Mouse (Mus musculus): ENCODE measurements at regions not wholly inside any gene's neighbourhood (a gene's known extent, or its start where the extent isn't known, plus 50 kb on each side); places are given as distances from the start of the nearest gene placed in this dataset.

DNA sequence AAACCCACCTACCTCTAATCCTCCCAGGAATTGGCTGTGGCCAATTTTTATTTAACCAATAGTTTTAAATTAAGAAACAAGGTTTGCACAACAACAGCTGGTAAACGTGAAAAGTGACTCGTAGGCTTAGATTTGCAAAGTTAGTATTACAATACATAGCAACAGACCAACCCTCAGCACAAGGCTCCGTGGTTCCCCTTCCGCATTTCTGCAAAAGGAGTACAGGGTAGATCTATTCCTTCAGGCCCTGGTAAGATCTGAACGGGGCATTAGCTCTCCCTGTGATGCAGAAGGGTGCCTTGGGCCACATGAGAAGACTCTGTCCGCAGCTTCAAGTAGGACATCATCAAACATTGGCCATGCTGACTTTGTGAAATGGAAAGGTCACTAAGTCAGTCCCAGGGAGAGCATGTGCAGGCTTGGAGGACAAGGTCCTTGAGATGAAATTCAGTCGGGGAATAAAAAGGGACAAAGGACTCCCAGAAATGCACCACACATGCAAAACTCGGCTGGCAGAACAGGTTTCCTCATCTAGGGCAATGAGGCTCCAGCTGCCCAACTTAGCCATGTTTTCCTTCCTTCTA, 75.0 kb upstream of the Armc2 start:
- TF ChIP-seq MAFK (IDR thresholded peaks at IDR 0.05; ENCODE audit: insufficient read depth, low read depth, low read length), result no peak
- no peak for TF ChIP-seq HCFC1 (IDR thresholded peaks at IDR 0.05; ENCODE audit: borderline replicate concordance, insufficient read depth, low read length)
- TF ChIP-seq ZNF384 (IDR thresholded peaks at IDR 0.05; ENCODE audit: low read depth, low read length), result no peak
- TF ChIP-seq CHD2 (IDR thresholded peaks at IDR 0.05; ENCODE audit: low read depth, low read length), result no peak
